Mouse (Mus musculus): ENCODE results near the gene Ccdc141. TPM values are rescaled to one million over a fixed set of nuclear protein-coding genes. Genes with fewer than 3 reads are reported as not detected.

Gene Ccdc141
- polyA plus RNA-seq, 1 experiment from 2014 or later = 4.7 TPM

DNA sequence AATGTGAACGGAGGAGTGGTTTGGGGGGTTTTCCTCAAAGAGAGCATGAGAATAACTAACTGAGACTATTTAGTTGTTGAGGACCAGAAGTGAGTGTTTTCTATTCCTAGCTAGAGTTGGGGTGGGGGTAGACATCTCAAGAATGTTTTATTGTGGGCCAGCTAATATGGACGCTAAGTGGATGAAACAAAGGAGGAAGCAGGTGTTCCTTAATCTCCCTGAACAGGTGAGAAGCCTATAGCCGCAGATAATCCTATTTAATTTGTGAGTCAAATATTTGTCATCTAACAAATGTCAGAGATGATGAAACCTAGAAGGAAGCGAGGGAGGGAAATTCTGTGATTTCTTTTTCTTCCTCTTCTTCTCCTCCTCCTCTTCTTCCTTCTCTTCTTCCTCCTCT lies 60.1 kb downstream of the Ccdc141 start:
- Histone ChIP-seq H3K27me3 (ENCODE audit: control insufficient read depth, insufficient read depth, low read length) (no peaks in the 10 kb centered on the region), H3K9me3 (ENCODE audit: control insufficient read depth, low read length) (no peaks in the 10 kb centered on the region), H3K4me2 (ENCODE audit: low read depth, severe bottlenecking) (no peak overlapping the region), H3K27ac (replicated peaks; ENCODE audit: low read depth, low read length) (no peak overlapping the region), H3K4me1 (ENCODE audit: control insufficient read depth, insufficient read depth, low read length) (no peaks in the 10 kb centered on the region), H3K36me3 (ENCODE audit: control insufficient read depth, insufficient read depth, low read length) (no peaks in the 10 kb centered on the region), H3K9ac (ENCODE audit: low read length) (no peak overlapping the region), H3K4me3 (ENCODE audit: low read depth, low read length) (no peak overlapping the region)
- 86% methylated on average over 4 of the region's 4 CpGs for WGBS
- no peak for ATAC-seq (ENCODE audit: insufficient number of reproducible peaks, low FRiP score, low TSS enrichment, low read depth)
- DNase-seq (ENCODE audit: low spot score) = no peak

DNA sequence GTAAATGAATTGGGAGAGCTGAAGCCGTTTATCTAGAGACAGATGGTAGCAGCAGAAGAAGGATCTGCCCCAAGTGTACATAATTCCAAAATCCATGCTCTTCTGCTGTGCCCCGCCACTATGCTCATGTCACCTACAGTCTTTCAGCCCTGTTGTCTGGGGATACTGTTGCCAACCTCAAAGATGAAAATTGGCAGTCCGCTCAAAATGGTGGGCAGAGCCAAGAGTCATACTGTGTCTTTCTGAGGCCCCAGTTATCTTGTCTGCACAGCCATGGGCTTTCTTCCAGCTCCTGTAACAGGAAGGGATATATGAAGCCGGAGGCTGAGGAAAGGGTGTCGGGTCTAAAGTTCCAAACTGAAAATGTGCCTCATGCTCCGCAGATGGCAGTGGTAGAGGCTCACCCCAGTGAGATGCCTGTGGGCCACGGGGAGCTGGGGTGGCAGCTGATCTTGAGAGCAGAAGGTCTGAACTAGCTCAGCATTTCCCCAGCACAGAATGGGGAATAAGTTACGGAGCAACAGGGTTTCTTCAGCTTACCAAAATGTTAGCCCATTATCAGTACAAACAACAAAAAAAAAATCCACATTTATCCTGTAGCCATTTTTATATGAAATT lies 60.8 kb downstream of the Ccdc141 start:
- Histone ChIP-seq H3K9ac (ENCODE audit: low read length) (no peak overlapping the region), H3K9me3 (ENCODE audit: control insufficient read depth, low read length) (no peaks in the 10 kb centered on the region), H3K4me3 (ENCODE audit: low read depth, low read length) (no peak overlapping the region), H3K27me3 (ENCODE audit: control insufficient read depth, insufficient read depth, low read length) (no peaks in the 10 kb centered on the region), H3K36me3 (ENCODE audit: control insufficient read depth, insufficient read depth, low read length) (no peaks in the 10 kb centered on the region), H3K27ac (replicated peaks; ENCODE audit: low read depth, low read length) (no peak overlapping the region), H3K4me1 (ENCODE audit: control insufficient read depth, insufficient read depth, low read length) (no peaks in the 10 kb centered on the region), H3K4me2 (ENCODE audit: low read depth, severe bottlenecking) (no peak overlapping the region)
- no peak for DNase-seq (ENCODE audit: low spot score)
- no peak for ATAC-seq (ENCODE audit: insufficient number of reproducible peaks, low FRiP score, low TSS enrichment, low read depth)
- 88% methylated on average over 8 of the region's 8 CpGs for WGBS

DNA sequence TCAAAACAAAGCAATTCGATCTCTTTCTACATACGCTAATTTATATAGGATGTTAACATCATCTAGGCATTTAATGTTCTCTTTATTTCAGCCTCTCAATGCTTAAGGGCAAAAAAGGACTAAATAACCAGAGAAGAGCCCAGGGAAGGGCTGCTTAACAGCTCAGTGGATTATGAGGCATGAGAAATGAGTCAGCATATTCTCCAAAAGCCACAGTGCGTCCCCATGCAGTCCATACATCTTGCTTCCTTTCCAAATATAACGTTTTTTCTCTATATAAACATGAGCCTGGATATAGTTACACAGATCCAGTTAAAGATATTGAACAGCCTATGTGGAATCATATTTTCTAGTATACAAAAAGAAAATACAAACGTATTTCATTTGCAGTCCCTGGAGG lies 61.9 kb downstream of the Ccdc141 start:
- H3K27me3 ChIP-seq (ENCODE audit: control insufficient read depth, insufficient read depth, low read length) = no peaks in the 10 kb centered on the region
- H3K4me2 ChIP-seq (ENCODE audit: low read depth, severe bottlenecking) = no peak overlapping the region
- DNase-seq (ENCODE audit: low spot score) (no peak), ATAC-seq (ENCODE audit: insufficient number of reproducible peaks, low FRiP score, low TSS enrichment, low read depth) (no peak)
- no peaks in the 10 kb centered on the region for H3K9me3 ChIP-seq (ENCODE audit: control insufficient read depth, low read length)
- WGBS = 89% methylated on average over 5 of the region's 5 CpGs
- H3K27ac ChIP-seq (replicated peaks; ENCODE audit: low read depth, low read length) = no peak overlapping the region
- H3K9ac ChIP-seq (ENCODE audit: low read length) = no peak overlapping the region
- H3K36me3 ChIP-seq (ENCODE audit: control insufficient read depth, insufficient read depth, low read length) = no peaks in the 10 kb centered on the region
- no peaks in the 10 kb centered on the region for H3K4me1 ChIP-seq (ENCODE audit: control insufficient read depth, insufficient read depth, low read length)
- no peak overlapping the region for H3K4me3 ChIP-seq (ENCODE audit: low read depth, low read length)

DNA sequence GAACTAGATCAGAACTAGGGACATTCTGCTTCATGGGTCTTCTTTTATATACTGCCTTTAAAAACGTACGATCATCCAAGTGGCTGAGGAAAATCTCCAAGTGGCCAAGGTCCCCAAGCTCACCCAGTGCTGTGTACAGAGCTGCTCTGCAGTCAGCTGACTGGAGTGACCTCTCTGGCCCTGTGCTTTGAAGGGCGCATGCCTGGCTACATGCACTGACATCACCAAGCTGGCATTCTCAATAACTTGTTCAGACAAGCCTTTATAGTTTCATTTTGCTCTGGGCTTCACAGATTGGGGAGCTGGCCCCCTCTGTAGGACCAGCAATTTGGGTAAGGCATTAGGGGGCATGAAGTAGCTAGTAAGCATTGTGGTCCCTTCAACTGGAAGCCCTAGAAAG lies 64.3 kb downstream of the Ccdc141 start:
- no peak for ATAC-seq (ENCODE audit: insufficient number of reproducible peaks, low FRiP score, low TSS enrichment, low read depth)
- Histone ChIP-seq H3K4me2 (ENCODE audit: low read depth, severe bottlenecking) (no peak overlapping the region), H3K9ac (ENCODE audit: low read length) (no peak overlapping the region), H3K9me3 (ENCODE audit: control insufficient read depth, low read length) (no peaks in the 10 kb centered on the region), H3K36me3 (ENCODE audit: control insufficient read depth, insufficient read depth, low read length) (no peaks in the 10 kb centered on the region), H3K27ac (replicated peaks; ENCODE audit: low read depth, low read length) (no peak overlapping the region), H3K4me1 (ENCODE audit: control insufficient read depth, insufficient read depth, low read length) (no peaks in the 10 kb centered on the region), H3K4me3 (ENCODE audit: low read depth, low read length) (no peak overlapping the region), H3K27me3 (ENCODE audit: control insufficient read depth, insufficient read depth, low read length) (no peaks in the 10 kb centered on the region)
- no peak for DNase-seq (ENCODE audit: low spot score)
- 90% methylated on average over 3 of the region's 3 CpGs for WGBS

DNA sequence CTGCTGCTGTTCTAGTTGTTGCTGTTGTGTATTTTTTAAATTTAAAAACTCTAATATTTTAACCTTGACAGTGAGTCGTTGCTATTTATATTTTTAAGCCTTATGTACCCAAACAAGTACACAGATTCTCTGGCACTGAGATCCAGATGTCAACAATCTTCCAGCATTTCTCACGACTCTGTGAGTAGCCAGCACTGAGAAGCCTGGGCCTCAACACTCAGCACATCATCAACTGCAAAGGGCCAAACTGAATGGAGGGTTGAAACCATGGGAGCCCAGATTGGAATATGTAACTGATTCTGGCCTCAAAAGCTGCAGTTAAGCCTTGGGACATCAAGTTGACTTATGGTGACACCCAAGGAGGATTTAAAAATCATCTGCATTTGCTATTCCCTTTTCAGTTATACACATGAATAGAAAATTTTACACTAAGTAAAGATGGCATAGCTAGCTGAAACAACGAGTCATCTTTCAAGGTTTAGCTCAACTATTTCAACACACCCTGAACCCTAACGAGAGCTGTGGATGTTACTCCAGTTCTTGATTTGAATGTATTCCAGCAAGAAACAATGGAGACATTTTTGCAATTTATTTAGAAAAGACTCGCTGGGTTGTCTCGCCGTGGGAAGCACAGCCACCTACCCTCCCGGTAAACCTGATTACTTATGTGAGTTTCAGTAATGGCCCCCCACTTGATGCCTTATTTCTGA lies 65.3 kb downstream of the Ccdc141 start:
- H3K4me3 ChIP-seq (ENCODE audit: low read depth, low read length) = no peak overlapping the region
- DNase-seq (ENCODE audit: low spot score) = no peak
- no peaks in the 10 kb centered on the region for H3K9me3 ChIP-seq (ENCODE audit: control insufficient read depth, low read length)
- no peaks in the 10 kb centered on the region for H3K4me1 ChIP-seq (ENCODE audit: control insufficient read depth, insufficient read depth, low read length)
- WGBS = 89% methylated on average over 8 of the region's 8 CpGs
- H3K27me3 ChIP-seq (ENCODE audit: control insufficient read depth, insufficient read depth, low read length) = no peaks in the 10 kb centered on the region
- no peak overlapping the region for H3K27ac ChIP-seq (replicated peaks; ENCODE audit: low read depth, low read length)
- H3K36me3 ChIP-seq (ENCODE audit: control insufficient read depth, insufficient read depth, low read length) = no peaks in the 10 kb centered on the region
- no peak overlapping the region for H3K4me2 ChIP-seq (ENCODE audit: low read depth, severe bottlenecking)
- ATAC-seq (ENCODE audit: insufficient number of reproducible peaks, low FRiP score, low TSS enrichment, low read depth) = no peak
- no peak overlapping the region for H3K9ac ChIP-seq (ENCODE audit: low read length)

DNA sequence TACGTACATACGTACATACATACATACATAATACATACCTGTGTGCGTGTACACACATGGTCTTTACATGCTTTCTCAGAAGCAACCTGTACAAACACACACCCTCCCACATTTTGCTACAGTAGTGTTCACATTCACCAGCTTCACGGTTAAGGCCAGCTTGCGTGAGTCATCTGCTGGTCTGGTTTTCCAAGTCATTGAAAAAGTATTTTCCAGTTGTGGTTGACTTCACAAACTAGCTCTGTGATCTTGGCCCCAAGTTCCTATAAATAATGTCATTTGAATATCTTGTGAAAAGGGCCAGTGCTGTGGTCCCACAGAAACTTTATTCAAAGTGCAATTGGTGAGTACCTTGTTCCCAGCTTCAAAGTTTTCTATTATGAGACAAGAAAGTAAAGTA lies 67.9 kb downstream of the Ccdc141 start:
- no peak overlapping the region for H3K4me2 ChIP-seq (ENCODE audit: low read depth, severe bottlenecking)
- DNase-seq (ENCODE audit: low spot score) (no peak), ATAC-seq (ENCODE audit: insufficient number of reproducible peaks, low FRiP score, low TSS enrichment, low read depth) (no peak)
- H3K27me3 ChIP-seq (ENCODE audit: control insufficient read depth, insufficient read depth, low read length) = no peaks in the 10 kb centered on the region
- H3K27ac ChIP-seq (replicated peaks; ENCODE audit: low read depth, low read length) = no peak overlapping the region
- H3K9ac ChIP-seq (ENCODE audit: low read length) = no peak overlapping the region
- no peaks in the 10 kb centered on the region for H3K4me1 ChIP-seq (ENCODE audit: control insufficient read depth, insufficient read depth, low read length)
- H3K4me3 ChIP-seq (ENCODE audit: low read depth, low read length) = no peak overlapping the region
- 92% methylated on average over 5 of the region's 5 CpGs for WGBS
- H3K9me3 ChIP-seq (ENCODE audit: control insufficient read depth, low read length) = no peaks in the 10 kb centered on the region
- H3K36me3 ChIP-seq (ENCODE audit: control insufficient read depth, insufficient read depth, low read length) = no peaks in the 10 kb centered on the region

DNA sequence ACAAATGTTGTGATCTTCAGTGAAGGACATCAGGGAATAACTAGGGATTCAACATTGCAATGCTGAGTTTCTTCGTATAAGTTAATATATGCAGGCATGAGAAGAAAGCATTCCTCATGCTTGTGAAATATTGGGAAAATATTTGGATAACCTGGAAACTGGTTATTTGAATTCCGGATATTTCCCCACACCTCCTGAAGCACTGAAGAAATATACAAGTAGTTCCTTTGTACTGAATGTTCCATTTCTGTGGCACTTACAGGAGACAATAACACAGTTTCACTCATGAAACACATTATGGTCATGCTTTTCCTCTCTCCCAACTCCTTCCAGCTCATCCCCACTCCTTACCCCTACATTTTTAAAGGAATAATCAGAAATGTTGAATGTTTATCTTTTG lies 70.6 kb downstream of the Ccdc141 start:
- H3K9me3 ChIP-seq (ENCODE audit: control insufficient read depth, low read length) = no peaks in the 10 kb centered on the region
- no peaks in the 10 kb centered on the region for H3K36me3 ChIP-seq (ENCODE audit: control insufficient read depth, insufficient read depth, low read length)
- H3K4me2 ChIP-seq (ENCODE audit: low read depth, severe bottlenecking) = no peak overlapping the region
- H3K27ac ChIP-seq (replicated peaks; ENCODE audit: low read depth, low read length) = no peak overlapping the region
- WGBS = 93% methylated on average over 2 of the region's 2 CpGs
- ATAC-seq (ENCODE audit: insufficient number of reproducible peaks, low FRiP score, low TSS enrichment, low read depth) (no peak), DNase-seq (ENCODE audit: low spot score) (no peak)
- H3K4me1 ChIP-seq (ENCODE audit: control insufficient read depth, insufficient read depth, low read length) = no peaks in the 10 kb centered on the region
- no peaks in the 10 kb centered on the region for H3K27me3 ChIP-seq (ENCODE audit: control insufficient read depth, insufficient read depth, low read length)
- H3K4me3 ChIP-seq (ENCODE audit: low read depth, low read length) = no peak overlapping the region
- H3K9ac ChIP-seq (ENCODE audit: low read length) = no peak overlapping the region

DNA sequence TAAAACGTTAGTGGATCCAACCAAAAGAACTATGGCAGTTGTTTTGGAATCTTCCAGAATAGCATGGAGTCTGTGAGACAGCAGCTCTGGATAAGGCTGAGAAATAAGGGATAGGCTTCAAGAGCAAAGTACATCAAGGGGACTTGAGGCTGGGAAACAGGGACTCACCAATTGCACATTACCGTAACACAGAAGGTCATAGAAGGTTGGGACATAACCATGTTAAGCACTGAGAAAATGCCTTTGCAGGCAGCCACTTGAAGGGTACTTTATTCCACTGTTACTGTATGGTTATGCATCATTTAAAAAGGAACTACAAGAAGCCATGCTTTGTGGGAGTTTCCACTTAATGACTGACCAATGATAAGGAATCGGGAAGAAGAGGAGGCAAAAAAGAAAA lies 71.7 kb downstream of the Ccdc141 start:
- WGBS = 86% methylated on average over 3 of the region's 3 CpGs
- H3K4me1 ChIP-seq (ENCODE audit: control insufficient read depth, insufficient read depth, low read length) = no peaks in the 10 kb centered on the region
- H3K27me3 ChIP-seq (ENCODE audit: control insufficient read depth, insufficient read depth, low read length) = no peaks in the 10 kb centered on the region
- no peak overlapping the region for H3K4me3 ChIP-seq (ENCODE audit: low read depth, low read length)
- H3K36me3 ChIP-seq (ENCODE audit: control insufficient read depth, insufficient read depth, low read length) = no peaks in the 10 kb centered on the region
- DNase-seq (ENCODE audit: low spot score) (no peak), ATAC-seq (ENCODE audit: insufficient number of reproducible peaks, low FRiP score, low TSS enrichment, low read depth) (no peak)
- H3K9ac ChIP-seq (ENCODE audit: low read length) = no peak overlapping the region
- H3K9me3 ChIP-seq (ENCODE audit: control insufficient read depth, low read length) = no peaks in the 10 kb centered on the region
- no peak overlapping the region for H3K4me2 ChIP-seq (ENCODE audit: low read depth, severe bottlenecking)
- H3K27ac ChIP-seq (replicated peaks; ENCODE audit: low read depth, low read length) = no peak overlapping the region

DNA sequence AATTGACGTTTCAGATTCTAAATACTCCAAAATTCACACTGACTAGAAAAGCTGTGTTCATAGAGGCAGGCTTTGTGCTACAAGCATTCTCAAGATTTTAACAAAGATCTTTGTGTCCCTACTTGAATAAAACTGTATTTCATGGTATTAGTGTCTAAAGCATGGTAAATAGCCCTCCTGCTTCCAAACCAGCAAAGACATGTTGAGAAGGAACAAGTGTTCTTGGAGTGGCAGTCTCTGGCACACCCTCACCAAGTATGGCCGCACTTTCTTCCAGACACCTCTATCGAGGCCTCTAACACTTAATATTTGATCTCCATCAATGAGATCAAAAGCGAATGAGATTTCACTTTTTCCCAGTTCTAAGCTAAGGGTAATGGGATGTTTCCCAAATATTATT lies 78.7 kb downstream of the Ccdc141 start:
- Histone ChIP-seq H3K4me2 (ENCODE audit: low read depth, severe bottlenecking) (no peak overlapping the region), H3K9me3 (ENCODE audit: control insufficient read depth, low read length) (no peaks in the 10 kb centered on the region), H3K9ac (ENCODE audit: low read length) (no peak overlapping the region), H3K27me3 (ENCODE audit: control insufficient read depth, insufficient read depth, low read length) (no peaks in the 10 kb centered on the region), H3K36me3 (ENCODE audit: control insufficient read depth, insufficient read depth, low read length) (no peaks in the 10 kb centered on the region), H3K27ac (replicated peaks; ENCODE audit: low read depth, low read length) (no peak overlapping the region), H3K4me3 (ENCODE audit: low read depth, low read length) (no peak overlapping the region), H3K4me1 (ENCODE audit: control insufficient read depth, insufficient read depth, low read length) (no peaks in the 10 kb centered on the region)
- no peak for DNase-seq (ENCODE audit: low spot score)
- WGBS = 88% methylated on average over 4 of the region's 4 CpGs
- ATAC-seq (ENCODE audit: insufficient number of reproducible peaks, low FRiP score, low TSS enrichment, low read depth) = no peak

Measured in limb, embryonic 11.5 days (tissue).